Mouse (Mus musculus): Measurements from ENCODE around the gene 1810049J17Rik. TPM values are rescaled to one million over a fixed set of nuclear protein-coding genes. Genes with fewer than 3 reads are reported as not detected.

The 1810049J17Rik gene
- polyA plus RNA-seq, 1 experiment from 2014 or later = 0.33 TPM

DNA sequence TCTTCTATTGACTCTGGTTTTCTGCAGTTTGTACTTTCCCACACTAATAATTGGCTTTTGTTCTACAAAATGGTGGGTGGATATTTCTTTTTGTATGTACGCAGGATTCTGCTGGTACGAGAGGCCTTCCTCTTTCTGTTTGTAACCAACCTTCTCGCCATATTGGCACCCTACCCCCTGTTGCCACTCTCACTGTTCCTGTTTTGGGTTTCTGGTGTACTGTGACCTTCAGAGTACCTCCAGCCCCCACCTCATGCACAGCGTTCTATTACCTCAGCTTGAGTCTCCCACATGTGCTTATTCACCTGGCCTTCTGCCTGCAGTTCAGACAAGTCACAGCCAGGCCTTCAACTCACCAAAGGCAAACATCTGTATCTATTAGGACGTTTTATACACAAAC lies 28.1 kb upstream of the 1810049J17Rik start:
- Histone ChIP-seq H3K36me3 (ENCODE audit: insufficient read depth, low read length) (peaks cover 11% of the 10 kb centered on the region; the same call in 1 of the 2 replicates), H3K4me3 (ENCODE audit: low read depth, low read length) (no peak overlapping the region), H3K9me3 (ENCODE audit: low read length) (no peaks in the 10 kb centered on the region), H3K27me3 (replicated peaks; ENCODE audit: insufficient read depth, low read length) (no peaks in the 10 kb centered on the region), H3K4me1 (ENCODE audit: insufficient read depth, low read depth, low read length) (no peaks in the 10 kb centered on the region), H3K9ac (replicated peaks; ENCODE audit: low read depth) (no peak overlapping the region), H3K27ac (ENCODE audit: low read length) (no peak overlapping the region), H3K4me2 (replicated peaks; ENCODE audit: low read depth, low read length) (no peak overlapping the region)
- ATAC-seq (no peak), DNase-seq (ENCODE audit: low spot score) (no peak)
- WGBS = 72% methylated on average over 5 of the region's 5 CpGs
- no peak for TF ChIP-seq EP300 (IDR thresholded peaks at IDR 0.05)
- TF ChIP-seq CTCF (IDR thresholded peaks at IDR 0.05) = no peak

DNA sequence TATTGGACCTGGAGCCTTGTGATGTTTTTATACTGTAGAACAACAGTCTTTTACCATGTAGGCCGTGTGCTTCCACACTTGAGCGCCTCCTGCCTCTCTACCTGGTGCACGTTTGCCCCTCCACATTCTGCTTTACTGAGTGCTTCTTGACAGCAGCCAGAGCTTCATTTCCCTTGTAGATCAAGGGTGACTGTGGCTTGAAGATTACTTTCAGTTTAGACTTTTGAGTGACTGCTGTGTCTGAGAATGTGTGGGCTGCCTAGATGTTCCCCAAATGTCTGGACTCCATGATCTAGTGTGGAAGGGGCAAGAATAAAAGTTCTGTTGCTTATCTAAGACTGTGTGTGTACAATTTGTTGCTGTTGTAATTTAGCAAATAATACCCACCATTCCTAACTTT lies 27.3 kb upstream of the 1810049J17Rik start:
- DNase-seq (ENCODE audit: low spot score) = peak; percentile 25
- Histone ChIP-seq H3K4me2 (replicated peaks; ENCODE audit: low read depth, low read length) (no peak overlapping the region), H3K9ac (replicated peaks; ENCODE audit: low read depth) (no peak overlapping the region), H3K9me3 (ENCODE audit: low read length) (no peaks in the 10 kb centered on the region), H3K27me3 (replicated peaks; ENCODE audit: insufficient read depth, low read length) (no peaks in the 10 kb centered on the region), H3K4me3 (ENCODE audit: low read depth, low read length) (no peak overlapping the region), H3K27ac (ENCODE audit: low read length) (no peak overlapping the region), H3K36me3 (ENCODE audit: insufficient read depth, low read length) (peaks cover 11% of the 10 kb centered on the region; the same call in 1 of the 2 replicates), H3K4me1 (ENCODE audit: insufficient read depth, low read depth, low read length) (no peaks in the 10 kb centered on the region)
- WGBS = 66% methylated on average over 3 of the region's 3 CpGs
- no peak for ATAC-seq
- no peak for TF ChIP-seq EP300 (IDR thresholded peaks at IDR 0.05)

DNA sequence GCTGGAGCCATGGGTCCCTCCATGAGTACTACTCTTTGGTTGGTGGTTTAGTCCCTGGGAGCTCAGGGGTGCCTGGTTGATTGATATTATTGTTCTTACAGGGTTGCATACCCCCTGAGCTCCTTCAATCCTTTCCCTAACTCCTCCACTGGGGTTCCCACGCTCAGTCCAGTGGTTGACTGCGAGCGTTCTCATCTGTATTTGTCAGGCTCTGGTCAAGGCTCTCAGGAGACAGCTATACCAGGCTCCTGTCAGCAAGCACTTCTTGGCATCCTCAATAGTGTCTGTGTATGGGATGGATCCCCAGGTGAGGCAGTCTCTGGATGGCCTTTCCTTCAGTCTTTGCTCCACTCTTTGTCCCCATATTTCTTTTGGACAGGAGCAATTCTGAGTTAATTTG lies 25.2 kb upstream of the 1810049J17Rik start:
- Histone ChIP-seq H3K4me2 (replicated peaks; ENCODE audit: low read depth, low read length) (no peak overlapping the region), H3K36me3 (ENCODE audit: insufficient read depth, low read length) (peaks cover 11% of the 10 kb centered on the region; the same call in 1 of the 2 replicates), H3K4me3 (ENCODE audit: low read depth, low read length) (no peak overlapping the region), H3K27ac (ENCODE audit: low read length) (no peak overlapping the region), H3K27me3 (replicated peaks; ENCODE audit: insufficient read depth, low read length) (no peaks in the 10 kb centered on the region), H3K9me3 (ENCODE audit: low read length) (no peaks in the 10 kb centered on the region), H3K9ac (replicated peaks; ENCODE audit: low read depth) (no peak overlapping the region), H3K4me1 (ENCODE audit: insufficient read depth, low read depth, low read length) (no peaks in the 10 kb centered on the region)
- TF ChIP-seq CTCF (IDR thresholded peaks at IDR 0.05) = no peak
- no peak for TF ChIP-seq EP300 (IDR thresholded peaks at IDR 0.05)
- DNase-seq (ENCODE audit: low spot score) (no peak), ATAC-seq (no peak)
- 91% methylated on average over 3 of the region's 3 CpGs for WGBS

DNA sequence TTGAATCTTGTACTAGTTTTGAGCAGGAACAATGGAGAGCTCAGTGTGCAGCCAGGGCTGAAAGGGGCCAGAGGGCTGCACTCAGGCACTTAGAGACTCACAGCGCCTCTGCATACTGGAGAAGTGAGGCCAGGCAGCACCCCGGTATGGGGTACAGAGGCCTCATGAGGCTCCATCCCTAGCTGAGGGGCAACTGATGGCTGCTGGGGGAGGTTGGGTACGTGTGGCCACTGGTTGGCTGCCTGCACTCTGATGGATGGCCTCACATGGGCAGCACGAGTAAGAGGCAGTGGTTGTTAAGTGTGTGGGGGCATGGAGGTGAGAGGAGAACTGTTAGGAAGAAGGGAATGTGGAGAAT lies 19.7 kb upstream of the 1810049J17Rik start:
- DNase-seq (ENCODE audit: low spot score) = no peak
- no peak overlapping the region for H3K4me2 ChIP-seq (replicated peaks; ENCODE audit: low read depth, low read length)
- peaks cover 3% of the 10 kb centered on the region; the same call in 1 of the 2 replicates for H3K36me3 ChIP-seq (ENCODE audit: insufficient read depth, low read length)
- H3K9me3 ChIP-seq (ENCODE audit: low read length) = no peaks in the 10 kb centered on the region
- ATAC-seq = no peak
- no peaks in the 10 kb centered on the region for H3K27me3 ChIP-seq (replicated peaks; ENCODE audit: insufficient read depth, low read length)
- no peak overlapping the region for H3K4me3 ChIP-seq (ENCODE audit: low read depth, low read length)
- WGBS = 37% methylated on average over 4 of the region's 4 CpGs
- TF ChIP-seq EP300 (IDR thresholded peaks at IDR 0.05) = no peak
- no peak for TF ChIP-seq CTCF (IDR thresholded peaks at IDR 0.05)
- no peaks in the 10 kb centered on the region for H3K4me1 ChIP-seq (ENCODE audit: insufficient read depth, low read depth, low read length)
- H3K27ac ChIP-seq (ENCODE audit: low read length) = no peak overlapping the region
- H3K9ac ChIP-seq (replicated peaks; ENCODE audit: low read depth) = no peak overlapping the region

DNA sequence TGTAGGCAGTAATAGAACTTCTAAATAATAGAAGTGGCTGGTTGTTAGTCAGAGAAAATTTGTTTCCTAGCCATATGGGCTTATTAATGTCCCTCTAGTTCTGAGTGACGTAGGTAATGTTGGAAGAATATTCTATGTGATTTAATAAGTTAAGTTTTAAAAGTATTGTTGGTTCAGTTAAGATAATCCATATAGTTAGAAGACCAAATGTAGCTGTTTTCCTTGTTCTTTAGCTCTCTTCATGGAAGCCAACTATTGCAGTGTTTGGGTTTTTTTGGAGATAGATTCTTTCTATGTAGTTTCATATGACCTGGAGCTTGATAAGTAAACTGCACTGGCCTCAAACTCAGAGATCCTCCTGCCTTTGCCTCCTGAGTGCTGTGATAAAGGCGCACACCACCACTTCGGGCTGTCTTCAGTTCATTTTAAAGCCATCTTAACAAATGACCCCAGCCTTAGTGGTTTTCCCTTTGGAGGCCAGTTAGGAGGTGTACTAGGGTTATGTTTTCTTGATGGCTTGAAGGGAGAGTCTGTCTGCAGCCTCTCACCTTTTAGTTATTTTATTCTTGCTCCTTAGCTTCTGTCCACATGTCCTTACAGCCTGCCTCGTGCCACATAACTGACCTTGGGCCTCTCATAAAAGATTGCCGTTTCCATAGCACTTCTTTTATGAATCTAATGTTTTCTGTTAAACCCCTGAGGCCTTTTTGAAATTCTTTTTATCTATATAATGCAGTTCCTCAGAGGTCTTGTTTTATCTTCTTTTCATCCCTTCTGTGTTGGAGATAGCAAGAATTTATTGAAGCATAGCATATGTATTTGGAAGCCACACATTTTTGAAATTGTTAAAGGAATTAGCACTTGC lies 19.1 kb upstream of the 1810049J17Rik start:
- Histone ChIP-seq H3K27ac (ENCODE audit: low read length) (no peak overlapping the region), H3K4me1 (ENCODE audit: insufficient read depth, low read depth, low read length) (no peaks in the 10 kb centered on the region), H3K4me2 (replicated peaks; ENCODE audit: low read depth, low read length) (no peak overlapping the region), H3K9ac (replicated peaks; ENCODE audit: low read depth) (no peak overlapping the region), H3K36me3 (ENCODE audit: insufficient read depth, low read length) (no peaks in the 10 kb centered on the region; the same call in 1 of the 2 replicates), H3K27me3 (replicated peaks; ENCODE audit: insufficient read depth, low read length) (no peaks in the 10 kb centered on the region), H3K9me3 (ENCODE audit: low read length) (no peaks in the 10 kb centered on the region), H3K4me3 (ENCODE audit: low read depth, low read length) (no peak overlapping the region)
- DNase-seq (ENCODE audit: low spot score) = no peak
- TF ChIP-seq CTCF (IDR thresholded peaks at IDR 0.05) (no peak), EP300 (IDR thresholded peaks at IDR 0.05) (no peak)
- WGBS = 68% methylated on average over 5 of the region's 5 CpGs
- no peak for ATAC-seq

DNA sequence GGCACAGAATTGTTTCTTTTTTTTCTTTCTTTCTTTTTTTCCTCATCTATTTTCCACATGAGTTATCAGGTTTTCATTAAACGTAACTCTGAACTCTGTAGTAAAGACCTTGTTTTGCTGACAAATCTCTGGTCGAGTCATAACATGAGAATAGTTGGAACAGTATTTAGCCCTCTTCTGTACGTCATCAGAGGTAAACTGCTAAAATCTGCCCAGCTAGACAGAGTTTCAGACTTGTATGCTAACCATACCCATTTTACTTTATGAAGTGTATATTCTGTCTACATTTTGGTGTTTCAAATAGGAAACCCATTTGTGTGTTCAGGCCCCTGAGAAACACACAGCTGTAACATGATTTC lies 16.1 kb upstream of the 1810049J17Rik start:
- H3K4me2 ChIP-seq (replicated peaks; ENCODE audit: low read depth, low read length) = no peak overlapping the region
- no peak overlapping the region for H3K27ac ChIP-seq (ENCODE audit: low read length)

More for the DNA sequence above, 16.1 kb upstream of the 1810049J17Rik start:
- WGBS = 78% methylated on average over 3 of the region's 3 CpGs
- no peak for DNase-seq (ENCODE audit: low spot score)
- Histone ChIP-seq H3K27me3 (replicated peaks; ENCODE audit: insufficient read depth, low read length) (no peaks in the 10 kb centered on the region), H3K4me3 (ENCODE audit: low read depth, low read length) (no peak overlapping the region), H3K9me3 (ENCODE audit: low read length) (no peaks in the 10 kb centered on the region), H3K36me3 (ENCODE audit: insufficient read depth, low read length) (no peaks in the 10 kb centered on the region), H3K9ac (replicated peaks; ENCODE audit: low read depth) (no peak overlapping the region), H3K4me1 (ENCODE audit: insufficient read depth, low read depth, low read length) (peaks cover 4% of the 10 kb centered on the region; the same call in 1 of the 2 replicates)
- TF ChIP-seq EP300 (IDR thresholded peaks at IDR 0.05) = no peak
- no peak for TF ChIP-seq CTCF (IDR thresholded peaks at IDR 0.05)
- no peak for ATAC-seq

Measured in lung, postnatal 0 days (tissue).